Mouse (Mus musculus) midbrain, embryonic 14.5 days (tissue): Measurements from ENCODE around the gene Wnk4. TPM values are rescaled to one million over a fixed set of nuclear protein-coding genes. Genes with fewer than 3 reads are reported as not detected.
A peak's percentile ranks its signal among the peaks of the same experiment; 100 is the strongest.

Experiments
- ATAC-seq: fragments of 200-750 bp; cut with Nextera tagmentation; 2 replicates; pipeline ENCODE4 v1.8.0; 2017; ENCODE audit warnings: moderate number of reproducible peaks, moderate library complexity; ENCODE audit not compliant: low FRiP score, low TSS enrichment
- DNase-seq: peaks from one replicate; pipeline ENCODE4 v3.0.0-alpha.2; 2015
- H3K27ac ChIP-seq: fragments of 300-500 bp; sonication (generic); replicated peaks from 2 replicates; pipeline ENCODE4 v1.5.1; 2014; ENCODE audit warnings: mild to moderate bottlenecking, low read depth, low read length, moderate library complexity
- H3K27me3 ChIP-seq: fragments of 300-500 bp; sonication (generic); 2 replicates; pipeline ENCODE4 v1.6.1; 2014; ENCODE audit warnings: low read length, control low read depth, mixed read lengths; ENCODE audit not compliant: control insufficient read depth, insufficient read depth
- H3K36me3 ChIP-seq: fragments of 300-500 bp; sonication (generic); 2 replicates; pipeline ENCODE4 v1.6.1; 2014; ENCODE audit warnings: low read length, control low read depth; ENCODE audit not compliant: control insufficient read depth, insufficient read depth
- H3K4me1 ChIP-seq: fragments of 300-500 bp; sonication (generic); 2 replicates; pipeline ENCODE4 v1.6.1; 2014; ENCODE audit warnings: mild to moderate bottlenecking, antibody characterized with exemption, low read length, control low read depth; ENCODE audit not compliant: control insufficient read depth, insufficient read depth
- H3K4me2 ChIP-seq: fragments of 300-500 bp; sonication (generic); 2 replicates; pipeline ENCODE4 v1.6.1; 2014; ENCODE audit warnings: mild to moderate bottlenecking, low read length, moderate library complexity
- H3K4me3 ChIP-seq: fragments of 300-500 bp; sonication (generic); replicated peaks from 2 replicates; pipeline ENCODE4 v1.5.1; 2014; ENCODE audit warnings: low read depth, low read length
- H3K9ac ChIP-seq: fragments of 300-500 bp; sonication (generic); replicated peaks from 2 replicates; pipeline ENCODE4 v1.6.1; 2014; ENCODE audit warnings: mild to moderate bottlenecking, low read length, moderate library complexity
- H3K9me3 ChIP-seq: fragments of 300-500 bp; sonication (generic); 2 replicates; pipeline ENCODE4 v1.6.1; 2016; ENCODE audit warnings: low read length, control low read depth, mixed read lengths; ENCODE audit not compliant: control insufficient read depth
- WGBS: fragments of 180-500 bp; shearing (Covaris S2); extraction: QIAGEN DNeasy Blood & Tissue Kit; methylation state at CpG from one replicate; pipeline ENCODE4 v1.1.7; 2014; 5-methylcytosine and 5-hydroxymethylcytosine counted together
- polyA plus RNA-seq: library from polyadenylated mRNA; unstranded; fragments of >200 nt; fragmentation: Nextera tagmentation; extraction: Ambion mirVana; gene quantifications from 2 replicates; pipeline ENCODE4 v1.2.1, GENCODE M21; 2014

Wnk4 gene
- polyA plus RNA-seq, 1 experiment from 2014 or later: 5.3 TPM

DNA sequence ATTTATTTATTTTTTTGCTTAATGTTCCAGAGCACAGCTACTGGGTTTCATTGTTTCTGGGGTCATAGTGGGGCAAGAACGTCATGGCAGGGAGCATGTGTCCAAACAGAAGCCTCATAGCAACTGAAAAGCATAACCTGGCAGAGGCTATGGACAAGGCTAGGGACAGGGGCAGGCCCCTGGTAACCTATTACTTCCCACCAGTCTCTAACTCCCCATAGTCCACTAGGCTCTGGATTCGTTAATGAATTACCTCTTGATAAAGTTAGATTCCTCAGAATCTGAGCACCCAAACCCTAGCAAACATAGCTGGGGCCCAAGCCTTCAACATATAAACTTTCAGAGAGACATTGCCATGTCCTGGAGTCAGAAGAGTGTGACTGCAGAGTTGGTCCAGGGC lies 9.3 kb upstream of the Wnk4 start:
- Histone ChIP-seq H3K9ac (no peak overlapping the region), H3K27me3 (no peaks in the 10 kb centered on the region), H3K27ac (no peak overlapping the region), H3K36me3 (no peaks in the 10 kb centered on the region), H3K4me3 (no peak overlapping the region), H3K9me3 (no peaks in the 10 kb centered on the region), H3K4me1 (peaks cover 14% of the 10 kb centered on the region; the same call in 1 of the 2 replicates), H3K4me2 (no peak overlapping the region)
- DNase-seq: no peak
- no peak for ATAC-seq
- 89% methylated on average over 2 of the region's 2 CpGs for WGBS

DNA sequence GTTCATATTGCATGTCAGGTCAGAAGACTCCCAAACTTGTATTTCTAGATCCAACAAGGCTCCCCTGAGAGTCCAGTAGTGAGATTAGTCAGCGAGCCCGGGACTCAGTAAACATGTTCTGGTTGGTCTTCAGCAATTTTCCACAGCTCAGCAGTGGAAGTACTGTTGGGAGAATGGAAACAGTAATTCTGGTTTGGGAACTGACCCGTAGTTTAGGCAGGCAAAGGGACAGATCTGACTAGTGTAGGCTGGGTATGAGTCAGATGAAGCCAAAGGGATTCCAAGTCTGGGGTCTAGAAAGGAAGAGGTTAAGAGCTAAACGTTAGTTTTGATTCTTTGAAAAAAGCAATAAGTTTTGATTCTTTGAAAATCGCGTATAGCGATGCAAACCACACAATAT lies 7.4 kb upstream of the Wnk4 start:
- ATAC-seq: no peak
- Histone ChIP-seq H3K9ac (peak overlapping the region; percentile 88), H3K4me2 (peak overlapping the region; percentile 82), H3K4me3 (peak overlapping the region; percentile 93), H3K9me3 (no peaks in the 10 kb centered on the region), H3K36me3 (no peaks in the 10 kb centered on the region), H3K27me3 (no peaks in the 10 kb centered on the region), H3K27ac (peak overlapping the region; percentile 61), H3K4me1 (peaks cover 14% of the 10 kb centered on the region; the same call in 1 of the 2 replicates)
- WGBS: 11% methylated on average over 7 of the region's 7 CpGs
- DNase-seq: no peak

DNA sequence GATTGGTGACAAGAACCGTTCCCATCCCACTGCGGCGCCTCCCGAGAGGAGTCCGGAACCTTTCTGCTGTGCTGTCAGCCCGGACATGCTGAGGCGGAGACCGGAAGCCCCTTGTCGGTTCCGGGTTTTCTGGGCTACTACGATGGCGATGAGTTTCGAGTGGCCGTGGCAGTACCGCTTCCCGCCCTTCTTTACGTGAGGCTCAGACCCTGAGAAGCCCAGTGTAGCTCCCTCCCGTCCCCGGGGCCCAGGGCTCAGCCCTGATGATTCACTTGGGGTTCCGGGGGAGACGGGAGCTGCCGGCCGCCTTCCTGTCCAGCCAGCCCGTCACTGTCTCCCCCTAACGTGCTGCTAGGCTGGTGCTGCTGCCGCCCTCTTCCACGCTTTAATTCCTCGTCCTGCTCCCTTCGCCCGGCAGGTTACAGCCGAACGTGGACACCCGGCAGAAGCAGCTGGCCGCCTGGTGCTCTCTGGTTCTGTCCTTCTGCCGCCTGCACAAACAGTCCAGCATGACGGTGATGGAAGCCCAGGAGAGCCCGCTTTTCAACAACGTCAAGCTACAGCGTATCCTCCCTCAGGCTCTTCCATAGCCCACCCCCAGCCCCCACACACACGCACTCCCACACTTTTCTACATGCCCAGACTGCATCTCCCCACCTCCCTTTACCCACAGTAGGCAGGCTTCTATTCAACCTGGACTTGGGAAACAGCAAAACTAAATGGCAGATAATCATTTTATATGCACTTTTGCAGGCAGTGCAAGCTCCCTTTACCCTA lies 6.6 kb upstream of the Wnk4 start, which contains the start of gene Vps25:
TSS of gene Vps25 (plus strand) at position 95 of the 777 bp plus-strand sequence.
- DNase-seq: peak; percentile 92
- Histone ChIP-seq H3K9me3 (no peaks in the 10 kb centered on the region), H3K4me1 (peaks cover 14% of the 10 kb centered on the region; the same call in 1 of the 2 replicates), H3K27me3 (no peaks in the 10 kb centered on the region), H3K4me3 (peak within 1 kb of the TSS; percentile 93), H3K4me2 (peak within 1 kb of the TSS; percentile 82), H3K9ac (peak within 1 kb of the TSS; percentile 88), H3K27ac (peak within 1 kb of the TSS; percentile 88), H3K36me3 (peaks cover 3% of the 10 kb centered on the region)
- WGBS: under 1% methylated on average over 40 of the region's 40 CpGs
- ATAC-seq: peak; percentile 71; the same call in 1 of the 2 replicates

DNA sequence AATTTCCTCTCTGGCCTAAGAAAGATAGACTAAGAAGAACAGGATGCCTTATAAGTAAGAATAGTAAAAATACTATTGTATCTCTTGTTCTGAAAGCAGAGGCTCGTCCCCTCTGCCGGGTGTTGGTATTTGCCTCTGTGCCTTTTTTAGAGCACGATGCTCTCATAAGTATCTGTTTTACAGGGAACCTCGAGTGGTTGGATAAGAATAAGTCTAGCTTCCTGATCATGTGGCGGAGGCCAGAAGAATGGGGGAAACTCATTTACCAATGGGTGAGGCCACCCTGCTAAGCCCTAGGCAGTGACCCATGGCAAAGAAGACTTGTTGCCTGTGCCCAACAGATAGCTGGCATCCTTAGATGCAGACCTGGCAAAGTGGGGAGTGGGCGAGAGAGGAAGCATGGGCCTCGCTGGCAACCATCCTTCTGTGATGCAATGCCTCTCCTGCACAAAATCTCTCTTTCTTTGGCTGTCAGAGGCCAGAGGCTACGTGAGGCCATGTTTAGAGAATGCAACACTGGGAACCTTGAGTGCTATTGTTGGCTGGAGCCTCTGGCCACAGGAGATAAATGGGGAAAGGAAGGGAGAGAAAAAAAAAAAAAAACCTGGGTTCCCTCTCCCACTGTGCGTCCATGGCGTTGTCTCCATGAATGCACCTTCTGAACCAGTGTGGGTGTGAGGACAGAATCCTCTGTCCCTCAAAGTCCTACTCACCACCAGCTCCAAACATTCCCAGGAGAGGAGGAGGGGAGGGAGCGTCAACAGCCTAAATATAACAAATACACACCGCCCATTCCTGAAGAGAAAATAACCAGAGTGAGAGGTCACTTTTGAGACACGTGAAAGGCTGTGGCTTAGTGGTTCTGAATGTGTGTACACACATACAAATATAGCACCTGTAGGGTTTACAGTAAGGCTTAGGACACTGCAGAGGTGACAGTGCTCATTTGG lies 4.3 kb upstream of the Wnk4 start:
- no peak overlapping the region for H3K27ac ChIP-seq
- WGBS: 93% methylated on average over 13 of the region's 13 CpGs
- no peaks in the 10 kb centered on the region for H3K9me3 ChIP-seq
- peaks cover 6% of the 10 kb centered on the region for H3K36me3 ChIP-seq
- H3K4me3 ChIP-seq: no peak overlapping the region
- H3K9ac ChIP-seq: no peak overlapping the region
- peaks cover 28% of the 10 kb centered on the region for H3K4me1 ChIP-seq
- ATAC-seq: no peak
- no peaks in the 10 kb centered on the region for H3K27me3 ChIP-seq
- DNase-seq: no peak
- H3K4me2 ChIP-seq: no peak overlapping the region

DNA sequence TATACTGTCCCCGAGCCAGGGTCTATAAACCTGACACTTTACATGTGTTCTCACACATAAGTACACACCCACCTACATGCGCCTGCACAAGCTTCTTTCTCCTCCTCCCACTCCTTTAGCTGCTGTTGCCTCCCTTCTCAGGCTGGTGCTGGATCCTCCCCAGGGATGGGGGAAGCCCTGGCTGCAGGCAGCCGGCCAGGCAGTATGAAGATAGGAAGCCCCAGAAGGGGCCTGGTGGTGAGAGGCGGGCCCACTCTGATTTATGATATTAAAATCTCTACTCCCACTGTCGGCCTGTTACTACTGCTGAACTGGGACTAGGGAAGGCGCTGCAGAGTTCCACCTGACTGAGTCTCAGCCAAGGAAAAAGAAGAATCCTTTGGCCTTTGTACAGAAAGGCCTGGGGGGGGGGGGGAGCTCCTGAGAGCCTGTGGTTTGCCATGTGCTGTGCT lies 1.1 kb upstream of the Wnk4 start:
- H3K9me3 ChIP-seq: no peaks in the 10 kb centered on the region
- 0 out of 2 replicates have a peak, but pooled peaks have one; percentile 6 for ATAC-seq
- no peak overlapping the region for H3K4me3 ChIP-seq
- H3K36me3 ChIP-seq: peaks cover 6% of the 10 kb centered on the region
- DNase-seq: peak; percentile 16
- 38% methylated on average over 6 of the region's 6 CpGs for WGBS
- no peak overlapping the region; the same call in 1 of the 2 replicates for H3K27ac ChIP-seq
- peaks cover 26% of the 10 kb centered on the region for H3K27me3 ChIP-seq
- H3K4me1 ChIP-seq: peaks cover 20% of the 10 kb centered on the region
- no peak overlapping the region for H3K4me2 ChIP-seq
- H3K9ac ChIP-seq: no peak overlapping the region

DNA sequence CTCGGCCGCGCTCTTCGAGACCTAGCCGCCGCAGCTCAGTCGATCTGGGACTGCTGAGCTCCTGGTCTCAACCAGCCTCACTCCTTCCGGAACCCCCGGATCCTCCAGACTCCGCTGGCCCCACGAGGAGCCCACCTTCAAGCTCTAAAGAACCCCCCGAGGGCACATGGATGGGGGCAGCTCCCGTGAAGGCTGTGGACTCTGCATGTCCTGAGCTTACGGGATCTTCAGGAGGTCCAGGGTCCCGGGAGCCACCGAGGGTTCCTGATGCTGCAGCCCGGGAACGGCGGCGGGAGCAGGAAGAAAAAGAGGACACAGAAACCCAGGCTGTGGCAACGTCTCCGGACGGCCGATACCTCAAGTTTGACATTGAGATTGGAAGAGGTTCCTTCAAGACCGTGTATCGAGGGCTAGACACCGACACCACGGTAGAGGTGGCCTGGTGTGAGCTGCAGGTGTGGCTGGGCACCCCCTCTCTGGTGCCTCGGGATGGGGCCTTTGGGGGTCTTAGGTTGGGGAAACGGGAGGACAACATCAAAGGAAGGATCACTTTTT lies 536 bp downstream of the Wnk4 start:
- H3K9me3 ChIP-seq: no peaks in the 10 kb centered on the region
- H3K27me3 ChIP-seq: peaks cover 37% of the 10 kb centered on the region
- no peak for ATAC-seq
- peaks cover 6% of the 10 kb centered on the region for H3K36me3 ChIP-seq
- peaks cover 25% of the 10 kb centered on the region for H3K4me1 ChIP-seq
- peak overlapping the region; percentile 49; the same call in 1 of the 2 replicates for H3K27ac ChIP-seq
- 1% methylated on average over 30 of the region's 30 CpGs for WGBS
- no peak for DNase-seq
- H3K9ac ChIP-seq: peak overlapping the region; percentile 57
- peak overlapping the region; percentile 94 for H3K4me2 ChIP-seq
- peak overlapping the region; percentile 41 for H3K4me3 ChIP-seq

DNA sequence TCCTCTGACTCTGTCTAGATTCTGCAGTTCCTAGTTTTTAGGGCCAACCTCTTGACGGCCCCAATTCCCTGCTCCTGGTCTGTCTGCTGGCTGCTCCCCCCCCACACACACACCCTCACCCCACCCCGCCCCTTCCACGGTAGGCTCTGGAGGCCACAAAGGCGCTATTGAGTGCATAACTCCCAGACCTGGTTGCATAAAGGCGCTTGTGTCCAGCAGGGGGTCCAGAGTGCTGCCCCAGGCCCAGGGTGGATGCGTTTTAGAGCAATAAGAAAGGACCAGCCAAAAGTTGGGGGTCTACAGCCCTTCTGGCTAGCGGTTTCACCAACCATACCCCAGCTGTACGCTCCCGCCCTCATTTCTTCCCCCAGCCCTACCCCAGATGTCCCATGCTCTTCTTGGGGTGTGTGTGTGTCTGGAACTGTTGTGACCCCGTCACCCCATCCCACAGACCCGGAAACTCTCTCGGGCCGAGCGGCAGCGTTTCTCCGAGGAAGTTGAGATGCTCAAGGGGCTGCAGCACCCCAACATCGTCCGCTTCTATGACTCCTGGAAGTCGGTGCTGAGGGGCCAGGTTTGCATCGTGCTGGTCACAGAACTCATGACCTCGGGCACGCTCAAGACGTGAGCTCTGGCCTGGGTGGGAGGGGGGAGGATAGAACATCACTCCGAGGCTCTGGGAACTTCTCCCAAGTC lies 2.1 kb downstream of the Wnk4 start:
- Histone ChIP-seq H3K4me2 (peak overlapping the region; percentile 24; the same call in 1 of the 2 replicates), H3K27me3 (peaks cover 41% of the 10 kb centered on the region)
- WGBS: 2% methylated on average over 24 of the region's 24 CpGs

More for the DNA sequence above, 2.1 kb downstream of the Wnk4 start:
- peak; percentile 6 for DNase-seq
- peaks cover 6% of the 10 kb centered on the region for H3K36me3 ChIP-seq
- peaks cover 25% of the 10 kb centered on the region for H3K4me1 ChIP-seq
- H3K9ac ChIP-seq: no peak overlapping the region
- no peak overlapping the region for H3K27ac ChIP-seq
- H3K9me3 ChIP-seq: no peaks in the 10 kb centered on the region
- no peak for ATAC-seq
- 0 out of 2 replicates have a peak overlapping the region, but pooled peaks have one; percentile 1 for H3K4me3 ChIP-seq
